ENCODE assay signal across 8 mouse cellular contexts in genomic region chr9:82976219-82976618, GRCm38 (mm10). TPM values are rescaled to one million over a fixed set of nuclear protein-coding genes. Genes with fewer than 3 reads are reported as not detected.
DNase-seq lines count a peak whose midpoint lies in the region; ATAC-seq and TF ChIP-seq lines count a peak whose summit lies in the region.

No protein-coding gene starts in this region.

- H3K4me1 ChIP-seq in heart, embryonic 12.5 days (replicated peaks), result peaks cover 11% of the 10 kb centered on the region
- peaks cover 2 to 7% of the 10 kb centered on the region in 2 experiments; a peak in 2 of 4 replicates for H3K4me1 ChIP-seq in ES-E14 (ENCODE audit: control insufficient read depth in 2 of 2, insufficient read depth in 2 of 2, low read length in 2 of 2, poor library complexity in 1 of 2)
- H3K4me1 ChIP-seq in forebrain, embryonic 15.5 days, result peaks cover 22% of the 10 kb centered on the region
- peaks cover 11% of the 10 kb centered on the region for H3K4me1 ChIP-seq in liver, embryonic 16.5 days (ENCODE audit: control insufficient read depth, low read depth, low read length)

- H3K9ac ChIP-seq in heart, embryonic 12.5 days, result peak overlapping the region; percentile 99; the same call in 1 of the 2 replicates
- no peak overlapping the region for H3K9ac ChIP-seq in ES-E14 (ENCODE audit: insufficient read depth, low read depth, low read length, poor library complexity, severe bottlenecking)
- peak overlapping the region; percentile 91 for H3K9ac ChIP-seq in forebrain, embryonic 15.5 days (replicated peaks)
- H3K9ac ChIP-seq in liver, embryonic 16.5 days (ENCODE audit: low read depth, low read length), result peak overlapping the region; percentile 99

- in situ Hi-C loops in ES-E14 (cut with MboI; ENCODE audit: low sequenced_read_pairs in 2 of 2, unreplicated experiment in 2 of 2), result no loop called here

- DNase-seq in heart, postnatal 4 days, result no peak
- DNase-seq in ES-E14 (ENCODE audit: low read depth, low spot score), result no peak
- no peak for DNase-seq in cerebellum, adult 11-12 months
- no peak for DNase-seq in gastrocnemius, postnatal 14 days
- no peak for DNase-seq in urinary bladder, postnatal 10 days (ENCODE audit: low spot score)

- intact Hi-C loops in gastrocnemius, postnatal 14 days (cut with DNase I; ENCODE audit: low total_unique reads), result no loop called here

- peak overlapping the region; percentile 87 for H3K4me2 ChIP-seq in heart, embryonic 12.5 days
- H3K4me2 ChIP-seq in forebrain, embryonic 15.5 days (replicated peaks), result peak overlapping the region; percentile 67
- peak overlapping the region; percentile 80 for H3K4me2 ChIP-seq in liver, embryonic 16.5 days (ENCODE audit: low read depth, low read length)

- no peaks in the 10 kb centered on the region for H3K36me3 ChIP-seq in heart, embryonic 12.5 days
- H3K36me3 ChIP-seq in ES-E14 (ENCODE audit: control insufficient read depth, insufficient read depth, low read length, poor library complexity, severe bottlenecking), result no peaks in the 10 kb centered on the region
- H3K36me3 ChIP-seq in forebrain, embryonic 15.5 days, result no peaks in the 10 kb centered on the region
- no peaks in the 10 kb centered on the region for H3K36me3 ChIP-seq in liver, embryonic 16.5 days (ENCODE audit: control insufficient read depth, insufficient read depth)

- peak overlapping the region; percentile 99 for H3K4me3 ChIP-seq in heart, embryonic 12.5 days
- peak overlapping the region; percentile 88 to 94 for H3K4me3 ChIP-seq in ES-E14 (ENCODE audit: insufficient read depth in 1 of 2, low read depth in 1 of 2, low read length in 2 of 2, poor library complexity in 1 of 2, severe bottlenecking in 1 of 2)
- peak overlapping the region; percentile 84 for H3K4me3 ChIP-seq in forebrain, embryonic 15.5 days
- peak overlapping the region; percentile 75 for H3K4me3 ChIP-seq in liver, embryonic 16.5 days (ENCODE audit: low read depth, low read length)

- 2% methylated on average over 9 of the region's 9 CpGs for WGBS in heart, embryonic 12.5 days
- under 1% methylated on average over 9 of the region's 9 CpGs for WGBS in forebrain, embryonic 15.5 days
- WGBS in liver, embryonic 16.5 days (ENCODE audit: insufficient replicate concordance), result under 1% methylated on average over 9 of the region's 9 CpGs

- H3K9me3 ChIP-seq in heart, embryonic 12.5 days (replicated peaks), result no peaks in the 10 kb centered on the region
- H3K9me3 ChIP-seq in ES-E14 (ENCODE audit: control insufficient read depth, insufficient read depth, low read depth, low read length), result no peaks in the 10 kb centered on the region
- no peaks in the 10 kb centered on the region for H3K9me3 ChIP-seq in forebrain, embryonic 15.5 days
- no peaks in the 10 kb centered on the region for H3K9me3 ChIP-seq in liver, embryonic 16.5 days (replicated peaks; ENCODE audit: control insufficient read depth, low read length)

- H3K27ac ChIP-seq in heart, embryonic 12.5 days (ENCODE audit: poor library complexity, severe bottlenecking), result peak overlapping the region; percentile 97
- no peak overlapping the region; the same call in 1 of the 2 replicates for H3K27ac ChIP-seq in ES-E14 (ENCODE audit: insufficient read depth, low read depth, low read length, poor library complexity, severe bottlenecking)
- H3K27ac ChIP-seq in forebrain, embryonic 15.5 days (replicated peaks), result peak overlapping the region; percentile 100
- peak overlapping the region; percentile 99 for H3K27ac ChIP-seq in liver, embryonic 16.5 days (ENCODE audit: low read length)

- ATAC-seq in heart, embryonic 12.5 days (ENCODE audit: insufficient number of reproducible peaks, low FRiP score), result no peak
- no peak for ATAC-seq in forebrain, embryonic 15.5 days (replicated peaks)
- ATAC-seq in liver, embryonic 16.5 days (ENCODE audit: low read depth), result no peak

- no peaks in the 10 kb centered on the region for H3K27me3 ChIP-seq in heart, embryonic 12.5 days (replicated peaks)
- no peaks in the 10 kb centered on the region for H3K27me3 ChIP-seq in forebrain, embryonic 15.5 days
- no peaks in the 10 kb centered on the region for H3K27me3 ChIP-seq in liver, embryonic 16.5 days (ENCODE audit: control insufficient read depth, insufficient read depth, low read depth, low read length)

TF ChIP-seq in ES-E14, 5 proteins besides CTCF, POLR2A, EP300 and RAD21:
- TF ChIP-seq ZNF384 (IDR thresholded peaks at IDR 0.05; ENCODE audit: low read depth, low read length), result no peak
- TF ChIP-seq CHD2 (IDR thresholded peaks at IDR 0.05; ENCODE audit: low read depth, low read length), result no peak
- TF ChIP-seq HCFC1 (IDR thresholded peaks at IDR 0.05; ENCODE audit: borderline replicate concordance, insufficient read depth, low read length), result no peak
- TF ChIP-seq MAFK (IDR thresholded peaks at IDR 0.05; ENCODE audit: insufficient read depth, low read depth, low read length), result no peak
- TF ChIP-seq ZC3H11A (IDR thresholded peaks at IDR 0.05; ENCODE audit: borderline replicate concordance, low read depth, low read length), result no peak

RNA-seq across cellular contexts. Expression of gene Phip, which starts 0.9 kb away (rescaled TPM):
- polyA plus RNA-seq in heart, embryonic 12.5 days (2016; fragmentation: Nextera tagmentation; extraction: Ambion mirVana), result 58.4 and 60.8 TPM in 2 replicates
- 10 to 100 TPM; 52.1 to 53.4 TPM for total RNA-seq in heart, postnatal 4 days (2021)
- 52.4 and 56.7 TPM in 2 replicates for total RNA-seq in ES-E14 (2012; rRNA removed)
- 143 and 154 TPM in 2 replicates for polyA plus RNA-seq in forebrain, embryonic 15.5 days (2015; fragmentation: Nextera tagmentation; extraction: Ambion mirVana)
- 19.6 and 21.7 TPM in 2 replicates for polyA plus RNA-seq in liver, embryonic 16.5 days (2015; fragmentation: Nextera tagmentation; extraction: Ambion mirVana)
- 10 to 100 TPM; 23.3 to 23.7 TPM for total RNA-seq in gastrocnemius, postnatal 14 days (2021)
